Mouse (Mus musculus): ENCODE results near the gene Snrnp35. TPM values are rescaled to one million over a fixed set of nuclear protein-coding genes. Genes with fewer than 3 reads are reported as not detected.

The Snrnp35 gene
- polyA plus RNA-seq, 1 experiment, result 3.2 TPM

DNA sequence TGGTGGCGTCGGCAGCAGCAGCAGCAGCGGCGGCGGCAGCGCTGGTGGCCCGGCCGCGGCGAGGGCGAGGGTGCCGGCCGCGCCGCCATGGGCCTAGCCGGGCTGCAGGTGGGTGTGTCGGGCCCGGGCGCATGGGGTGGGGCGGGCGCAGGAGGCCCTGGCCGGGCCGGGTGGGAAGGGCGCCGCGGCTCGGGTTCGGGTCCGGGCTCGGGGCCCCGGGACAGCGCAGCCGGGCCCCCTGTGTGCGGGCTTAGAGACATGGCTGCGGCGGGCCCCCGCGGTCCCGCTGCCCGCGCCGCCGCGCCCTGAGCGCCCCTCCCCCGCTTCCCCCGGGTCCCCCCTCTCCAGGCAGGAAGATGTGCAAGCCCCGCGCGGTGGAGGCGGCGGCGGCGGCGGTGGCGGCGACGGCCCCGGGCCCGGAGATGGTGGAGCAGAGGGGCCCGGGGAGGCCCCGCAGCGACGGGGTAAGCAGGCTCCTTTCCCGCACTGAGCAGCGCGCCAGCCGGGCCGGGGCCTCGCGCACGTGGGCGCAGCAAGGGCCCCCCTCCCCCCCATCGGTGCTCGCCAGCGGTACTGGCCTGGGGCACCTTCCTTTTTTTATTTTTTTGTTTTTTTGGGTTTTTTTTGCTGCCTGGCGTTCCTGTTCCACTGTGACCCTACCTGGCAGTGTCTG lies 37.2 kb upstream of the Snrnp35 start:
- 0 out of 2 replicates have a peak, but pooled peaks cover 3% of the 10 kb centered on the region for H3K9me3 ChIP-seq (ENCODE audit: control insufficient read depth, low read length)
- H3K36me3 ChIP-seq (ENCODE audit: control insufficient read depth), result peaks cover 78% of the 10 kb centered on the region
- peak overlapping the region; percentile 83 for H3K4me3 ChIP-seq (replicated peaks)
- peaks cover 89% of the 10 kb centered on the region for H3K4me1 ChIP-seq (ENCODE audit: control insufficient read depth)
- H3K27me3 ChIP-seq (ENCODE audit: control insufficient read depth), result no peaks in the 10 kb centered on the region
- TF ChIP-seq TAL1 (IDR thresholded peaks at IDR 0.05; ENCODE audit: low read length), result no peak

DNA sequence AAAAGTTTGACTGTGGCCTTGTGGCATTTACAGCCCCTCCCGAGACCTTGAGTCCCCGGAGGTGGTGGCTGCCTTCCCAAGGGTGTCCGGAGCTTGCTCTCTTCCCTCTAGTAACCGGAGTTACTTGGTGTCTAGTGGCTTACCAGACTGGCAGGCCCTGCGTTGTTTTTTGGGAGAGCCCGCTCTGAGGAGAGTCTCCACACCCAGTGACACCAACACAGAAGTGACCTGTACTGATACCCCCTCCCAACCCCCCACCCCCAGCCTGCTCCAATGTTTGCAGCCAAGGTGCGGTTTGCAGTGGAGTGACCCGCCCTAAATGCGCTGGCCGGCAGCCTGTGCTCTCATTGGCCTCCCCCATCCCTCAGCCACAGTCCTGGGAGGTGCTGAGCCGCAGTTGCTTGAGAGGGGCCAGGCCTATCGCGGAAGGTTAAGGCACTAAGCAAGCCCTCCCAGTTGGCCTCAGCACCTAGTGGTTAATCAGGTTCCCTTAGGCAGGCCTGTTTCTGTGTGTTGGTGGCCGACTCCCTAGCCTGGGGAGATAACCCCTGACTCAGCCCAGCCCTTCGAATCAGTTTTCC lies 36.5 kb upstream of the Snrnp35 start:
- Histone ChIP-seq H3K36me3 (ENCODE audit: control insufficient read depth) (peaks cover 84% of the 10 kb centered on the region), H3K4me3 (replicated peaks) (peak overlapping the region; percentile 83), H3K27me3 (ENCODE audit: control insufficient read depth) (no peaks in the 10 kb centered on the region), H3K9me3 (ENCODE audit: control insufficient read depth, low read length) (0 out of 2 replicates have a peak, but pooled peaks cover 3% of the 10 kb centered on the region), H3K4me1 (ENCODE audit: control insufficient read depth) (peaks cover 92% of the 10 kb centered on the region)
- TF ChIP-seq TAL1 (IDR thresholded peaks at IDR 0.05; ENCODE audit: low read length) (no peak), GATA1 (IDR thresholded peaks at IDR 0.05; ENCODE audit: low read length) (peak; percentile 41)

GRCm38 (mm10) chr5:124449494-124449893 lies 33.4 kb upstream of the Snrnp35 start:
- Histone ChIP-seq H3K36me3 (ENCODE audit: control insufficient read depth) (peaks cover 88% of the 10 kb centered on the region), H3K27me3 (ENCODE audit: control insufficient read depth) (no peaks in the 10 kb centered on the region), H3K4me1 (ENCODE audit: control insufficient read depth) (peaks cover 85% of the 10 kb centered on the region), H3K9me3 (ENCODE audit: control insufficient read depth, low read length) (no peaks in the 10 kb centered on the region), H3K4me3 (replicated peaks) (no peak overlapping the region)
- TF ChIP-seq TAL1 (IDR thresholded peaks at IDR 0.05; ENCODE audit: low read length) (no peak), GATA1 (IDR thresholded peaks at IDR 0.05; ENCODE audit: low read length) (no peak)

GRCm38 (mm10) chr5:124450051-124450450 lies 32.9 kb upstream of the Snrnp35 start:
- Histone ChIP-seq H3K4me1 (ENCODE audit: control insufficient read depth) (peaks cover 79% of the 10 kb centered on the region), H3K27me3 (ENCODE audit: control insufficient read depth) (no peaks in the 10 kb centered on the region), H3K4me3 (replicated peaks) (peak overlapping the region; percentile 21), H3K9me3 (ENCODE audit: control insufficient read depth, low read length) (no peaks in the 10 kb centered on the region), H3K36me3 (ENCODE audit: control insufficient read depth) (peaks cover 90% of the 10 kb centered on the region)
- TF ChIP-seq TAL1 (IDR thresholded peaks at IDR 0.05; ENCODE audit: low read length) (no peak), GATA1 (IDR thresholded peaks at IDR 0.05; ENCODE audit: low read length) (no peak)

DNA sequence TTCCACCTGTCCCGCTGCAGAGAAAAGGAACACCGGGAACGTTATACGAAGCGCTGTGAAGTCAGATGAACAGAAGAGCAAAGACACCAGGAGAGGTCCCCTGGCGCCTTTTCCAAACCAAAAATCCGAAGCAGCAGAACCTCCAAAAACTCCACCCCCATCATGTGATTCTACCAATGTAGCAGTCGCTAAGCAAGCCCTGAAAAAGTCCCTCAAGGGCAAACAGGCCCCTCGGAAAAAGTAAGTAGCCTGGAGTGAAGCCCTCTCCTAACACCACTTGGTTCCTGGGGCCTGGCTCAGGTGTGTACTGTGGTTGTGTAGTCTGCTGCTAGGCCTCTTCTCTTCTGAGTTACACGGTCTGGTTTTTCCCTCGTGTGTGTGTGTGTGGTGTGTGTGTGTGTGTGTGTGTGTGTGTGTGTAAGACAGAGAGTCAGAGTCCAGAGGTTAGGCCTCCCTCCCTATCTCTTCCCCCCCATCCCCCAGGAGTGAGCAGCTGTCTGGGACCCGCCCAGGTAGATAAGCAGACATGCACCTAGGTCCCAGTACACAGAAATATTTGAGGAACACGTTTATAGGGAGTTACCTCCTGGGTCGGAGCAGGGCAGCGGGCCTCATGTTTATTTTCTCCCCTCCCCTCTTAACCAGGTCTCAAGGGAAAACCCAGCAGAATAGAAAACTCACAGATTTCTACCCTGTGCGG lies 32.1 kb upstream of the Snrnp35 start:
- Histone ChIP-seq H3K9me3 (ENCODE audit: control insufficient read depth, low read length) (no peaks in the 10 kb centered on the region), H3K4me3 (replicated peaks) (peak overlapping the region; percentile 27), H3K36me3 (ENCODE audit: control insufficient read depth) (peaks cover 97% of the 10 kb centered on the region), H3K27me3 (ENCODE audit: control insufficient read depth) (no peaks in the 10 kb centered on the region), H3K4me1 (ENCODE audit: control insufficient read depth) (peaks cover 78% of the 10 kb centered on the region)
- peak; percentile 41; the same call in 2 of the 3 replicates for TF ChIP-seq TAL1 (IDR thresholded peaks at IDR 0.05; ENCODE audit: low read length)
- peak; percentile 31; the same call in 1 of the 2 replicates for TF ChIP-seq GATA1 (IDR thresholded peaks at IDR 0.05; ENCODE audit: low read length)

DNA sequence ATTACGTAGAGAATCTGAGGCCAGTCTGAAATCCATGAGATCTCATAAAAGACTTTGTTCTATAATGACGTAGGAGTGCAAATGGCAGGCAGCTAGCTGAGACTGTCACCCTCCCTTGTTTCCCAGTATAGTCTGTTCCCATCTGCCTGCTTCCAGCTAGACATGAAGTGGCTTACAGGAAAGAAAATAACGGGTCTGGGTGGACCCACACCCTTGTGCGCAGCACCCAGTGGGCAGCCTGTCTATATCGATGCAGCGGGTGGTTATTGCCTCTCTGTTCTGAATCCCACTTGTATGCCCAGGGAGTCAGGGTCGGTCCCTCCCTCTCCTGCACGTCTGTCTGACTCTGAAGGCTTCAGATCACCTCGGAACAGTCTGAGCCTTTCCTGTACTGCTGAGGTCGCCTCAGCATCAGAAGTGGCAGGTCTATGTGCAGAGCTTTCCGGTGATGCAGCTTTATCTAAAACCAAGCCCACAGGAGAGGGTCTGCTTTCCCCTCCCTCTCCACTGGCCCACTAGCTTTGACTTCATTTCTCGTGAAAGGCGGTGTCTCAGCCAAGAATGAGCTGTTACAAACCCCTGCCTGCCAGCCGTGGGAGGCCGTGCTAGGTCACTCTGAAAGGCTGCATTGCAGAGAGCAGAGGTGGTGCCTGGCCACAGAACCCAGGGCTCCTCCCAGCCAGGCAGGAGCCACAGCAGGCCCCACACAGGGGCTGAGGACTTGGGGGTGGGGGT lies 30.3 kb upstream of the Snrnp35 start:
- H3K4me1 ChIP-seq (ENCODE audit: control insufficient read depth), result peaks cover 61% of the 10 kb centered on the region
- H3K4me3 ChIP-seq (replicated peaks), result no peak overlapping the region
- H3K9me3 ChIP-seq (ENCODE audit: control insufficient read depth, low read length), result no peaks in the 10 kb centered on the region
- peaks cover 100% of the 10 kb centered on the region for H3K36me3 ChIP-seq (ENCODE audit: control insufficient read depth)
- H3K27me3 ChIP-seq (ENCODE audit: control insufficient read depth), result no peaks in the 10 kb centered on the region
- TF ChIP-seq GATA1 (IDR thresholded peaks at IDR 0.05; ENCODE audit: low read length), result no peak
- no peak for TF ChIP-seq TAL1 (IDR thresholded peaks at IDR 0.05; ENCODE audit: low read length)

DNA sequence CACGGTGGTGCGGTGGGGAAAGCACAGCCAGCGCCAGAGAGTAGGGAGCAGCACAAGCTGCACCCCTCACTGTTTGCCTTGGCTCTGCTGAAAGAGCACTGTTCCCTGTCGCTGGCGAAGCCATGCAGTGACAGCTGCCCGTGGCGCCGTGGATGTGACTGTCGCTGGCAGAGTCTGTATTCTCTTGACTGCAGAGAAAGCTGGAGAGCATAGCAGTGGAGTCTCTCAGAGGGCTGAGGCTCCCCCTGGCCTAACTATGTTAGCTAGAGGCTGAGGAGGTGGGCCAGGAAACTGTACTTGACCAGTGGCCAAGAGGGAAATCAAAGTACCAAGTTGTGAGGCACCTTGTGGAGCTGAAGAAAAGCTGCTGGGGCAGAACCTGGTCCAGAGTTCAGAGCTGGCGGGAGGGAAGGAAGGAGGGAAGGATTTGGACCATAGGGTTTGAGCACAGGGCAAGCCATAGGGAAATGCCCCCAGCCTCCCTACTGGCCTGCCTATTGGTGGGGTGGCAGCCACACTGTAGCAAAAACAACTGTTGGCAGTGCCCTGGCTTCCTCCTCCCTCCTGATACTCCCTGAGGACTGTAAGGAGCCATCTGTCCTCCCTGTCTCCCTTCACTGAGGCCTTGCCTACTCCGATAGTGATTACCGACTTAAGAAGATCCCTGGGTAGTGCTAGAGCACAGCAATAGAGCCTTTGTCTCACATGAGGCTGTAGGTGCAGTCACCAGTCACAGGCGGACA lies 29.4 kb upstream of the Snrnp35 start:
- Histone ChIP-seq H3K4me1 (ENCODE audit: control insufficient read depth) (peaks cover 55% of the 10 kb centered on the region), H3K27me3 (ENCODE audit: control insufficient read depth) (no peaks in the 10 kb centered on the region), H3K36me3 (ENCODE audit: control insufficient read depth) (peaks cover 100% of the 10 kb centered on the region), H3K4me3 (replicated peaks) (no peak overlapping the region), H3K9me3 (ENCODE audit: control insufficient read depth, low read length) (no peaks in the 10 kb centered on the region)
- TF ChIP-seq TAL1 (IDR thresholded peaks at IDR 0.05; ENCODE audit: low read length) (no peak), GATA1 (IDR thresholded peaks at IDR 0.05; ENCODE audit: low read length) (no peak)

- TF ChIP-seq TAL1 (IDR thresholded peaks at IDR 0.05; ENCODE audit: low read length), result no peak
- TF ChIP-seq GATA1 (IDR thresholded peaks at IDR 0.05; ENCODE audit: low read length), result no peak
- no peak overlapping the region for H3K4me3 ChIP-seq (replicated peaks)
- H3K27me3 ChIP-seq (ENCODE audit: control insufficient read depth), result no peaks in the 10 kb centered on the region
- H3K4me1 ChIP-seq (ENCODE audit: control insufficient read depth), result peaks cover 53% of the 10 kb centered on the region
- peaks cover 100% of the 10 kb centered on the region for H3K36me3 ChIP-seq (ENCODE audit: control insufficient read depth)
- H3K9me3 ChIP-seq (ENCODE audit: control insufficient read depth, low read length), result no peaks in the 10 kb centered on the region
Measured at GRCm38 (mm10) chr5:124454082-124454419, 28.9 kb upstream of the Snrnp35 start.

All from erythroblast, embryonic 14.5 days (primary cell).